Mouse (Mus musculus) heart, adult 2 months (tissue): ENCODE data around the gene Actg1. TPM values are rescaled to one million over a fixed set of nuclear protein-coding genes. Genes with fewer than 3 reads are reported as not detected.

Experiments used
- DNase-seq, 2 experiments: peaks; one replicate each; pipeline ENCODE4 v3.0.0; 2021
- H3K27ac ChIP-seq: fragments of 200-600 bp; 2 replicates; pipeline ENCODE4 v1.8.1; 2022
- H3K27me3 ChIP-seq: fragments of 200-500 bp; 2 replicates; pipeline ENCODE4 v1.6.1; 2012; ENCODE audit warnings: mild to moderate bottlenecking, low read length, inconsistent platforms, mixed read lengths; ENCODE audit not compliant: control insufficient read depth, insufficient read depth
- H3K36me3 ChIP-seq: fragments of 200-500 bp; 2 replicates; pipeline ENCODE4 v1.6.1; 2012; ENCODE audit warnings: low read length, inconsistent platforms; ENCODE audit not compliant: control insufficient read depth, insufficient read depth
- H3K4me1 ChIP-seq: fragments of 200-500 bp; 2 replicates; pipeline ENCODE4 v1.6.1; 2011; ENCODE audit warnings: low read length; ENCODE audit not compliant: control insufficient read depth, insufficient read depth
- H3K4me3 ChIP-seq: fragments of 200-600 bp; 2 replicates; pipeline ENCODE4 v1.8.1; 2022
- H3K79me2 ChIP-seq: fragments of 200-500 bp; replicated peaks from 2 replicates; pipeline ENCODE4 v1.6.1; 2012; ENCODE audit warnings: mild to moderate bottlenecking, inconsistent platforms, low read length, moderate library complexity, mixed read lengths; ENCODE audit not compliant: control insufficient read depth, insufficient read depth
- H3K9ac ChIP-seq: fragments of 200-500 bp; 2 replicates; pipeline ENCODE4 v1.6.1; 2012; ENCODE audit warnings: low read depth, mild to moderate bottlenecking, control low read depth, inconsistent platforms, low read length, mixed read lengths
- CTCF ChIP-seq: fragments of 200-600 bp; IDR thresholded peaks from 2 replicates; pipeline ENCODE4 v1.8.1; 2022; ENCODE audit warnings: antibody characterized with exemption, mild to moderate bottlenecking, moderate library complexity
- EP300 ChIP-seq: fragments of 200-500 bp; IDR thresholded peaks from 2 replicates; pipeline ENCODE4 v1.6.1; 2011; ENCODE audit warnings: low read depth, low read length, control low read depth; ENCODE audit not compliant: insufficient read depth
- POLR2A ChIP-seq: fragments of 200-500 bp; IDR thresholded peaks from 2 replicates; pipeline ENCODE4 v1.6.1; 2011; ENCODE audit warnings: mild to moderate bottlenecking, low read depth, low read length, control low read depth; ENCODE audit not compliant: insufficient read depth
- WGBS: fragments of 180-500 bp; shearing (Covaris S2); methylation state at CpG from one replicate; pipeline ENCODE4 v1.1.7; 2018; 5-methylcytosine and 5-hydroxymethylcytosine counted together
- intact Hi-C: fragments of 180-260 bp; cut with DNase I; formaldehyde crosslinking; loops from one replicate; pipeline ENCODE4 v1.15.1; 2025
- polyA plus RNA-seq: library from polyadenylated mRNA; depleted of rRNA; stranded (reverse); fragments of >200 nt; gene quantifications from 2 replicates; pipeline ENCODE4 v1.2.3, GENCODE M21; 2012
- total RNA-seq, 2 experiments: library from RNA; stranded (reverse); gene quantifications; 2 replicates each; pipeline ENCODE4 v1.2.3; 2021

The Actg1 gene
- total and polyA plus RNA-seq, 3 experiments, result 222 to 510 (median 321) TPM

DNA sequence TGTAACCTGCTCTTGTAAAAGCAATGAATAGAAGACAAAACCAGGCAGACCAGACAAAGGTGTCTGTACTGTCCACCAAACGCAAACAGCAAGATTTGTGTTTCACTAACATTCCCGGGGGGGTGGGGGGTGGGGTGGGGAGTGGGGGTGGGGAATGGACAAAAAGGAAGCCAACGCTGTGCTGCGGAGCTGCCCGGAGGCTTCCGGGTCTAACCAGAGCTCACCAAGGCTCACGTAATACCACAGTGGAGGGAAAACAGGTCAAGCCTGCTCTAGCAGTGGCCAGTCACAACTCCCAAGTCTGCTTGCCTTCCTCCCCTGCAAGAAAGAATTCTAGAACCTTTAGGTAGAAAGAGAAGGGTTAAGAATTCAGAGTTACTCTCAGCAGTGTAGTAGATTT is 30.9 kb downstream of the Actg1 start:
- no peaks in the 10 kb centered on the region for H3K27me3 ChIP-seq
- TF ChIP-seq EP300 (no peak), POLR2A (no peak), CTCF (no peak)
- 59% methylated on average over 7 of the region's 7 CpGs for WGBS
- H3K9ac ChIP-seq, result no peak overlapping the region
- no peak overlapping the region for H3K27ac ChIP-seq
- peaks cover 1% of the 10 kb centered on the region; the same call in 1 of the 2 replicates for H3K4me1 ChIP-seq
- intact Hi-C loops, result no loop called here
- no peaks in the 10 kb centered on the region for H3K79me2 ChIP-seq
- H3K36me3 ChIP-seq, result no peaks in the 10 kb centered on the region
- no peak overlapping the region for H3K4me3 ChIP-seq
- DNase-seq, result no peak

- DNase-seq, result peak; percentile 39 to 43
- Histone ChIP-seq H3K9ac (peak overlapping the region; percentile 72), H3K4me3 (peak overlapping the region; percentile 73), H3K79me2 (no peaks in the 10 kb centered on the region), H3K4me1 (peaks cover 1% of the 10 kb centered on the region; the same call in 1 of the 2 replicates), H3K27ac (peak overlapping the region; percentile 82), H3K27me3 (no peaks in the 10 kb centered on the region), H3K36me3 (no peaks in the 10 kb centered on the region)
- WGBS, result 6% methylated on average over 13 of the region's 13 CpGs
- TF ChIP-seq EP300 (no peak), CTCF (no peak), POLR2A (no peak)
- intact Hi-C loops, result no loop called here
Measured at GRCm38 (mm10) chr11:120316690-120317254, 31.6 kb downstream of the Actg1 start.

DNA sequence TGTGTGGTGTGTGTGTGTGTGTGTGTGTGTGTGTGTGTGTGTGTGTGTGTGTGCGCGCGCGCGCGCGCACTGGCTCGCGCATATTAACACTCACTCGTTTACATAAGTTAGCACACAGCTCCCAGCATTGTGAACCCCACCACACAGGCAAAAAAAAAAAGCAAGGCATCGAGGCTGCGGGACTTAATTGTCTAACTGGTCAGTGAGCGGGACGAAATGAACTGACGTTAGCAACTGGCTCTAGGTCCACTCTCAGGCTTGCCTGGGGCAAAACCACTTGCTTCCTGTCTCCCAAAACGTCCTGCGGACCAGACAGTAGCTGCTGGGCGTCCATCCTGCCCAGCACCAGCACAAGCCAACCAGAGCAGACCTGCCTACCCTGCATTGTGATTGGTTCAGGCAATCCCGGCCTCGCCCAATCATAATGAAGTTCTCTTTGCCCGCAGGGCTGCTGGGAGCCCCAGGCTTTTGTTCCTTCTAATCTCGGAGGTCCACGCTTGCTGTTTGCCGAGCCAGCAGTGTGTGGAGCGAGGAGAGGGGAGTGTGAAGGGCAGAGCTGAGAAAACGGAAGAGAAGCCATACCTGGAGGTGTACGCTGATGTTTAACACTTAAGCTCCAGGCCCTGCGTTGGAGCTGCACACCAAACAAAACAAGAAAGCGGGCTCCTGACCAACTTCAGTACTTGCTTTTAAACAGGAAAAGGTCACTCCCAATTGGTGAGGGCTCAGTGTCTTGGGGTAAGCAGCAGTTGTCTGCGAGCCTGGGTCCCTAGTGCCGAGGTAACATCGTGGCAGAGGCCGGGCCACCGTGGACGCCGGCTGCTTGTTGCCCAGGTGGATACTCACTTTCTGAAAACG is 32.3 kb downstream of the Actg1 start:
- H3K27me3 ChIP-seq, result no peaks in the 10 kb centered on the region
- H3K9ac ChIP-seq, result peak overlapping the region; percentile 72
- peak; percentile 99 for TF ChIP-seq POLR2A
- TF ChIP-seq CTCF, result no peak
- TF ChIP-seq EP300, result peak; percentile 41; the same call in 1 of the 2 replicates
- WGBS, result 3% methylated on average over 37 of the region's 37 CpGs
- DNase-seq, result peak; percentile 90 to 95
- no peaks in the 10 kb centered on the region for H3K36me3 ChIP-seq
- H3K79me2 ChIP-seq, result no peaks in the 10 kb centered on the region
- peak overlapping the region; percentile 82 for H3K27ac ChIP-seq
- intact Hi-C loops, result no loop called here
- H3K4me3 ChIP-seq, result peak overlapping the region; percentile 73
- H3K4me1 ChIP-seq, result peaks cover 1% of the 10 kb centered on the region; the same call in 1 of the 2 replicates

DNA sequence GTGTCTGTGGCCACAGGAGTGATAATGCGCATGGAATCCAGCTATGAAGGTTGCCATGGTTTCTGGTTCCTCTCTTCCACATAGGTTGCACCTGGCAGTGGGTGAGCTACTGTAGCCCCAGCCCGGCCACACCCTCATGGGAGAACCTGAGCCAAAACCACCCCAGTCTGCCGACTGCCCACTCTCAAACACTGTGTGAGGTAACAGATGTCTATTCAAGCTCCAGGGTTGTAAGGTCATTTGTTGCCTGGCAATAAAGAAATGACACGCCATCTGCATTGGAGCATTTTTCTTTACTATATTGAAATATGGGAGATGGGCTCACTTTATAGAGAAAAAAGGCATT is 33.0 kb downstream of the Actg1 start:
- H3K36me3 ChIP-seq, result no peaks in the 10 kb centered on the region
- WGBS, result 43% methylated on average over 4 of the region's 4 CpGs

GRCm38 (mm10) chr11:120314721-120315415 is 33.5 kb downstream of the Actg1 start:
- intact Hi-C loops, result no loop called here
- DNase-seq, result no peak
- TF ChIP-seq CTCF (no peak), EP300 (no peak), POLR2A (no peak)
- H3K9ac ChIP-seq, result no peak overlapping the region
- H3K4me1 ChIP-seq, result peaks cover 3% of the 10 kb centered on the region
- H3K27ac ChIP-seq, result no peak overlapping the region
- H3K79me2 ChIP-seq, result no peaks in the 10 kb centered on the region
- 64% methylated on average over 16 of the region's 16 CpGs for WGBS
- no peaks in the 10 kb centered on the region for H3K27me3 ChIP-seq
- no peak overlapping the region for H3K4me3 ChIP-seq
- H3K36me3 ChIP-seq, result no peaks in the 10 kb centered on the region

More for the DNA sequence above, 33.0 kb downstream of the Actg1 start:
- TF ChIP-seq EP300 (no peak), POLR2A (no peak), CTCF (no peak)
- no peak for DNase-seq
- Histone ChIP-seq H3K4me3 (no peak overlapping the region; the same call in 1 of the 2 replicates), H3K27me3 (no peaks in the 10 kb centered on the region), H3K9ac (no peak overlapping the region), H3K4me1 (peaks cover 3% of the 10 kb centered on the region), H3K79me2 (no peaks in the 10 kb centered on the region), H3K27ac (peak overlapping the region; percentile 31)
- intact Hi-C loops, result no loop called here
